20 mouse cellular contexts compared by ENCODE assay signal in the genomic region with DNA sequence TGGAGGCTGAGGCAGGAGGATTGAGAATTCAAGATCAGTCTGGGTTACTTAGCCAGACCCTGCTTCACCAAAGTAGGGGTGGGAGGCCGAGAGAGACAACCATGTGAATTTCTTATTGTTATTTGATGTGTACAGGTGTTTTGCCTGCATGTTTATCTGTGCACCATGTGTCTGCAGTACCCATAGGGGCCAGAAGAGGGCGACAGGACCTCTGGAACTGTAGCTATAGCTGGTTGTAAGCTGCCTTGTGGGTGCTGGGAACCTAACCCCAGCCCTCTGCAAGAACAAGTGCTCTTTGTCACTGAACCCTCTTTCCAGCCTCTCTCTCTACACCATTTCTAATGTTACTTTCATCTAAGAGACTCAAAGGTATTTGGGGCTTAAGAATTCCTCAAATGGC. TPM values are rescaled to one million over a fixed set of nuclear protein-coding genes. Genes with fewer than 3 reads are reported as not detected.
DNase-seq lines count a peak whose midpoint lies in the region; ATAC-seq and TF ChIP-seq lines count a peak whose summit lies in the region.
"Had no signal": no experiment of that assay in that cellular context is flagged by ENCODE, and none has a peak within 500 bp of the region (broad histone marks: within the 10 kb centered on the region; RNA-seq: fewer than 3 reads in every experiment).

No protein-coding gene starts in this region.

- ATAC-seq in forebrain, postnatal 0 days, result no peak
- ATAC-seq in forebrain, embryonic 16.5 days, result no peak
- no peak for ATAC-seq in liver, embryonic 14.5 days (ENCODE audit: insufficient read depth)
- ATAC-seq in liver, embryonic 11.5 days (replicated peaks; ENCODE audit: low FRiP score), result no peak
- ATAC-seq: forebrain, embryonic 15.5 days had no signal

- no peak for DNase-seq in forebrain, postnatal 0 days
- DNase-seq in liver, embryonic 14.5 days (ENCODE audit: low read depth in 3 of 3, low spot score in 3 of 3), result no peak
- DNase-seq in liver, embryonic 11.5 days (ENCODE audit: low spot score), result no peak
- no peak for DNase-seq in Muller cell, postnatal 12 days (ENCODE audit: inconsistent ontology term)
- DNase-seq in adrenal gland, postnatal 14 days, result no peak
- DNase-seq: adrenal gland, postnatal 10 days; cerebellum, adult 9-10 months; gastrocnemius, postnatal 10 days; kidney, postnatal 10 days; thymus, postnatal 14 days had no signal

- no peak overlapping the region for H3K4me3 ChIP-seq in forebrain, postnatal 0 days (ENCODE audit: low read depth, low read length)
- no peak overlapping the region for H3K4me3 ChIP-seq in forebrain, embryonic 16.5 days (replicated peaks; ENCODE audit: low read length)
- no peak overlapping the region for H3K4me3 ChIP-seq in liver, embryonic 14.5 days (ENCODE audit: insufficient read depth in 1 of 2, low read depth in 2 of 2, low read length in 2 of 2)
- no peak overlapping the region for H3K4me3 ChIP-seq in liver, embryonic 11.5 days (ENCODE audit: low read depth, low read length)
- H3K4me3 ChIP-seq in ES-Bruce4 (ENCODE audit: low read depth, low read length), result no peak overlapping the region
- no peak overlapping the region for H3K4me3 ChIP-seq in small intestine, adult 2 months (ENCODE audit: low read depth, low read length)
- H3K4me3 ChIP-seq: embryonic facial prominence, embryonic 12.5 days; forebrain, embryonic 15.5 days; hindbrain, embryonic 12.5 days; limb, embryonic 12.5 days had no signal

- TF ChIP-seq POLR2A in ES-Bruce4 (IDR thresholded peaks at IDR 0.05; ENCODE audit: insufficient read depth, low read length), result no peak
- no peak for TF ChIP-seq POLR2A in small intestine, adult 2 months (IDR thresholded peaks at IDR 0.05; ENCODE audit: low read depth, low read length)

- H3K4me2 ChIP-seq in forebrain, postnatal 0 days (ENCODE audit: low read depth), result no peak overlapping the region
- no peak overlapping the region for H3K4me2 ChIP-seq in forebrain, embryonic 16.5 days (ENCODE audit: low read length)
- no peak overlapping the region for H3K4me2 ChIP-seq in liver, embryonic 14.5 days (ENCODE audit: low read depth)
- no peak overlapping the region for H3K4me2 ChIP-seq in liver, embryonic 11.5 days
- H3K4me2 ChIP-seq: embryonic facial prominence, embryonic 12.5 days; forebrain, embryonic 15.5 days; hindbrain, embryonic 12.5 days; limb, embryonic 12.5 days; midbrain, embryonic 11.5 days had no signal

- H3K27me3 ChIP-seq in forebrain, postnatal 0 days (ENCODE audit: insufficient read depth, low read length), result no peaks in the 10 kb centered on the region; the same call in 1 of the 2 replicates
- H3K27me3 ChIP-seq in forebrain, embryonic 16.5 days (replicated peaks; ENCODE audit: control insufficient read depth, insufficient read depth, low read length), result peaks cover 3% of the 10 kb centered on the region
- H3K27me3 ChIP-seq in liver, embryonic 14.5 days (ENCODE audit: control insufficient read depth, insufficient read depth, low read length), result no peaks in the 10 kb centered on the region
- peaks cover 3% of the 10 kb centered on the region; the same call in 1 of the 2 replicates for H3K27me3 ChIP-seq in liver, embryonic 11.5 days (replicated peaks; ENCODE audit: control insufficient read depth, insufficient read depth, low read length)
- H3K27me3 ChIP-seq in ES-Bruce4 (ENCODE audit: control insufficient read depth, insufficient read depth, low read length, poor library complexity, severe bottlenecking), result no peaks in the 10 kb centered on the region
- H3K27me3 ChIP-seq in small intestine, adult 2 months (ENCODE audit: control insufficient read depth, insufficient read depth, low read length), result no peaks in the 10 kb centered on the region

- no peaks in the 10 kb centered on the region for H3K4me1 ChIP-seq in forebrain, postnatal 0 days (ENCODE audit: insufficient read depth)
- peaks cover 7% of the 10 kb centered on the region; the same call in 1 of the 2 replicates for H3K4me1 ChIP-seq in forebrain, embryonic 16.5 days (replicated peaks; ENCODE audit: control insufficient read depth, insufficient read depth, low read length)
- H3K4me1 ChIP-seq in liver, embryonic 14.5 days (replicated peaks; ENCODE audit: control insufficient read depth in 2 of 2, insufficient read depth in 2 of 2, low read length in 1 of 2), result no peaks in the 10 kb centered on the region
- H3K4me1 ChIP-seq in liver, embryonic 11.5 days (replicated peaks; ENCODE audit: control insufficient read depth, insufficient read depth, low read length), result no peaks in the 10 kb centered on the region
- H3K4me1 ChIP-seq in ES-Bruce4 (ENCODE audit: control insufficient read depth, insufficient read depth, low read length), result peaks cover 5% of the 10 kb centered on the region
- peaks cover 5% of the 10 kb centered on the region; the same call in 1 of the 2 replicates for H3K4me1 ChIP-seq in small intestine, adult 2 months (ENCODE audit: control insufficient read depth, insufficient read depth, insufficient read length, low read length)

- peak; percentile 14; the same call in 1 of the 2 replicates for TF ChIP-seq CTCF in forebrain, postnatal 0 days (IDR thresholded peaks at IDR 0.05; ENCODE audit: low read depth)
- peak; percentile 42 for TF ChIP-seq CTCF in liver, embryonic 14.5 days (IDR thresholded peaks at IDR 0.05; ENCODE audit: low read depth)
- TF ChIP-seq CTCF in ES-Bruce4 (IDR thresholded peaks at IDR 0.05; ENCODE audit: low read depth, low read length), result peak; percentile 40
- TF ChIP-seq CTCF in small intestine, adult 2 months (IDR thresholded peaks at IDR 0.05; ENCODE audit: extremely low read depth, insufficient read length, insufficient replicate concordance, low read depth, low read length), result peak; percentile 25; the same call in 1 of the 2 replicates

- no peaks in the 10 kb centered on the region for H3K9me3 ChIP-seq in forebrain, postnatal 0 days (ENCODE audit: low read length)
- H3K9me3 ChIP-seq in forebrain, embryonic 16.5 days (ENCODE audit: control insufficient read depth, low read length), result no peaks in the 10 kb centered on the region
- H3K9me3 ChIP-seq in liver, embryonic 14.5 days (ENCODE audit: control insufficient read depth, low read length), result peaks cover 4% of the 10 kb centered on the region; the same call in 1 of the 2 replicates
- H3K9me3 ChIP-seq in liver, embryonic 11.5 days (ENCODE audit: control insufficient read depth, low read length), result peaks cover 6% of the 10 kb centered on the region
- peaks cover 6% of the 10 kb centered on the region for H3K9me3 ChIP-seq in ES-Bruce4 (replicated peaks; ENCODE audit: control insufficient read depth, insufficient read depth, low read length, poor library complexity, severe bottlenecking)
- H3K9me3 ChIP-seq: forebrain, embryonic 15.5 days; hindbrain, embryonic 12.5 days had no signal

- no peak overlapping the region for H3K9ac ChIP-seq in forebrain, postnatal 0 days
- no peak overlapping the region for H3K9ac ChIP-seq in forebrain, embryonic 16.5 days (replicated peaks; ENCODE audit: low read depth, low read length)
- H3K9ac ChIP-seq in liver, embryonic 14.5 days (replicated peaks), result no peak overlapping the region
- H3K9ac ChIP-seq in liver, embryonic 11.5 days (ENCODE audit: low read depth, low read length), result no peak overlapping the region
- no peak overlapping the region for H3K9ac ChIP-seq in ES-Bruce4 (ENCODE audit: low read depth, poor library complexity, severe bottlenecking)
- H3K9ac ChIP-seq: embryonic facial prominence, embryonic 12.5 days; forebrain, embryonic 15.5 days; hindbrain, embryonic 12.5 days; limb, embryonic 12.5 days had no signal

- TF ChIP-seq EP300 in liver, embryonic 14.5 days (IDR thresholded peaks at IDR 0.05; ENCODE audit: low read depth), result no peak
- no peak for TF ChIP-seq EP300 in ES-Bruce4 (IDR thresholded peaks at IDR 0.05; ENCODE audit: insufficient read depth, low read depth, low read length)

- WGBS in forebrain, postnatal 0 days, result 55% methylated on average over 2 of the region's 2 CpGs
- 68% methylated on average over 2 of the region's 2 CpGs for WGBS in forebrain, embryonic 16.5 days
- 45% methylated on average over 2 of the region's 2 CpGs for WGBS in liver, embryonic 14.5 days (ENCODE audit: insufficient replicate concordance)
- 51% methylated on average over 2 of the region's 2 CpGs for WGBS in liver, embryonic 11.5 days
- 61% methylated on average over 2 of the region's 2 CpGs for WGBS in small intestine, adult 2 months

- H3K36me3 ChIP-seq in forebrain, postnatal 0 days (ENCODE audit: insufficient read depth), result no peaks in the 10 kb centered on the region
- H3K36me3 ChIP-seq in forebrain, embryonic 16.5 days (ENCODE audit: control insufficient read depth, insufficient read depth), result no peaks in the 10 kb centered on the region
- H3K36me3 ChIP-seq in liver, embryonic 14.5 days (replicated peaks; ENCODE audit: control insufficient read depth, insufficient read depth, low read depth), result no peaks in the 10 kb centered on the region
- H3K36me3 ChIP-seq in liver, embryonic 11.5 days (ENCODE audit: control insufficient read depth, insufficient read depth, low read length), result no peaks in the 10 kb centered on the region
- no peaks in the 10 kb centered on the region for H3K36me3 ChIP-seq in ES-Bruce4 (ENCODE audit: control insufficient read depth, insufficient read depth, low read length, poor library complexity, severe bottlenecking)
- H3K36me3 ChIP-seq in small intestine, adult 2 months (ENCODE audit: control insufficient read depth, insufficient read depth, low read length), result no peaks in the 10 kb centered on the region
- H3K36me3 ChIP-seq: embryonic facial prominence, embryonic 12.5 days; forebrain, embryonic 15.5 days; hindbrain, embryonic 12.5 days; limb, embryonic 12.5 days had no signal

- H3K27ac ChIP-seq in forebrain, postnatal 0 days (ENCODE audit: low read depth, low read length), result no peak overlapping the region
- no peak overlapping the region for H3K27ac ChIP-seq in forebrain, embryonic 16.5 days (ENCODE audit: low read length)
- no peak overlapping the region for H3K27ac ChIP-seq in liver, embryonic 14.5 days
- no peak overlapping the region for H3K27ac ChIP-seq in liver, embryonic 11.5 days (ENCODE audit: low read depth, low read length)
- no peak overlapping the region for H3K27ac ChIP-seq in ES-Bruce4 (ENCODE audit: insufficient read depth, low read length)
- H3K27ac ChIP-seq in small intestine, adult 2 months (ENCODE audit: insufficient read depth, low read depth, low read length), result no peak overlapping the region
- H3K27ac ChIP-seq: embryonic facial prominence, embryonic 12.5 days; forebrain, embryonic 15.5 days; hindbrain, embryonic 12.5 days; limb, embryonic 12.5 days; macrophage had no signal

RNA-seq across cellular contexts. Expression of a gene that starts 35.4 kb away (rescaled TPM):
- 40.7 and 62.1 TPM in 2 replicates for total RNA-seq in forebrain, postnatal 0 days (2014; rRNA removed)
- polyA plus RNA-seq in forebrain, postnatal 0 days (2015; fragmentation: Nextera tagmentation; extraction: Ambion mirVana), result 3.3 and 6.0 TPM in 2 replicates
- polyA plus RNA-seq in forebrain, embryonic 16.5 days (2015; fragmentation: Nextera tagmentation; extraction: Ambion mirVana), result 5.9 and 6.1 TPM in 2 replicates
- 2.9 and 3.2 TPM in 2 replicates for polyA plus RNA-seq in liver, embryonic 14.5 days (2012; rRNA removed)
- polyA plus RNA-seq in liver, embryonic 14.5 days (2014; fragmentation: Nextera tagmentation; extraction: Ambion mirVana), result 2.5 and 3.9 TPM in 2 replicates
- polyA plus RNA-seq in liver, embryonic 11.5 days (2014; fragmentation: Nextera tagmentation; extraction: Ambion mirVana), result 2.8 and 4.5 TPM in 2 replicates
- 12.7 and 17.5 TPM in 2 replicates for polyA plus RNA-seq in ES-Bruce4 (2011; ENCODE audit: insufficient read depth, insufficient read length, low read depth, missing spikeins)
- 16.4 and 32.7 TPM in 2 replicates for polyA plus RNA-seq in small intestine, adult 2 months (2012; rRNA removed)
- 15.5 and 15.8 TPM in 2 replicates for total RNA-seq in adrenal gland, postnatal 14 days (2021)

RNA-seq across cellular contexts. Expression of a gene that starts 35.7 kb away (rescaled TPM):
- 0.24 and 0.62 TPM in 2 replicates for total RNA-seq in forebrain, postnatal 0 days (2014; rRNA removed)
- 0.64 and 1.0 TPM in 2 replicates for polyA plus RNA-seq in forebrain, postnatal 0 days (2015; fragmentation: Nextera tagmentation; extraction: Ambion mirVana)
- 0.14 TPM in 1 of 2 replicates, not detected in the other for polyA plus RNA-seq in forebrain, embryonic 16.5 days (2015; fragmentation: Nextera tagmentation; extraction: Ambion mirVana)
- 0.01 and 0.02 TPM in 2 replicates for polyA plus RNA-seq in liver, embryonic 14.5 days (2012; rRNA removed)
- 0.08 TPM in 1 of 2 replicates, not detected in the other for polyA plus RNA-seq in liver, embryonic 14.5 days (2014; fragmentation: Nextera tagmentation; extraction: Ambion mirVana)
- polyA plus RNA-seq in liver, embryonic 11.5 days (2014; fragmentation: Nextera tagmentation; extraction: Ambion mirVana), result 0.15 and 0.47 TPM in 2 replicates
- 0.79 and 1.8 TPM in 2 replicates for polyA plus RNA-seq in ES-Bruce4 (2011; ENCODE audit: insufficient read depth, insufficient read length, low read depth, missing spikeins)
- polyA plus RNA-seq in small intestine, adult 2 months (2012; rRNA removed), result 0.06 and 0.29 TPM in 2 replicates
- total RNA-seq in adrenal gland, postnatal 14 days (2021), result 0.19 and 1.1 TPM in 2 replicates
- total RNA-seq: gastrocnemius, postnatal 10 days had no signal
- polyA plus RNA-seq: liver, embryonic 16.5 days had no signal

RNA-seq across cellular contexts. Expression of a gene that starts 43.2 kb away (rescaled TPM):
- 1.0 and 1.5 TPM in 2 replicates for total RNA-seq in forebrain, postnatal 0 days (2014; rRNA removed)
- polyA plus RNA-seq in forebrain, postnatal 0 days (2015; fragmentation: Nextera tagmentation; extraction: Ambion mirVana), result 0.44 and 0.76 TPM in 2 replicates
- 0.39 and 0.60 TPM in 2 replicates for polyA plus RNA-seq in forebrain, embryonic 16.5 days (2015; fragmentation: Nextera tagmentation; extraction: Ambion mirVana)
- polyA plus RNA-seq in liver, embryonic 14.5 days (2012; rRNA removed), result 0.13 and 0.14 TPM in 2 replicates
- 0.11 and 0.15 TPM in 2 replicates for polyA plus RNA-seq in liver, embryonic 14.5 days (2014; fragmentation: Nextera tagmentation; extraction: Ambion mirVana)
- 2.7 and 3.7 TPM in 2 replicates for polyA plus RNA-seq in liver, embryonic 11.5 days (2014; fragmentation: Nextera tagmentation; extraction: Ambion mirVana)
- 18.0 and 21.5 TPM in 2 replicates for polyA plus RNA-seq in ES-Bruce4 (2011; ENCODE audit: insufficient read depth, insufficient read length, low read depth, missing spikeins)
- 0.14 and 0.19 TPM in 2 replicates for polyA plus RNA-seq in small intestine, adult 2 months (2012; rRNA removed)
- total RNA-seq in adrenal gland, postnatal 14 days (2021), result 0.23 and 0.37 TPM in 2 replicates
- polyA plus RNA-seq: macrophage had no signal
